Mouse (Mus musculus): ENCODE results near the gene Prelid3b. TPM values are rescaled to one million over a fixed set of nuclear protein-coding genes. Genes with fewer than 3 reads are reported as not detected.

The Prelid3b gene
- polyA plus RNA-seq, 1 experiment, result 21.6 TPM

- Histone ChIP-seq H3K4me1 (ENCODE audit: control insufficient read depth, insufficient read depth, insufficient read length) (peaks cover 7% of the 10 kb centered on the region; the same call in 1 of the 2 replicates), H3K27me3 (ENCODE audit: control insufficient read depth, insufficient read depth, low read length) (no peaks in the 10 kb centered on the region), H3K27ac (ENCODE audit: insufficient read depth, low read length) (peak within 1 kb of the TSS; percentile 24; the same call in 1 of the 2 replicates), H3K36me3 (ENCODE audit: control insufficient read depth, insufficient read depth, low read length) (peaks cover 3% of the 10 kb centered on the region; the same call in 1 of the 2 replicates), H3K4me3 (ENCODE audit: extremely low read depth, insufficient read depth, insufficient read length) (peak within 1 kb of the TSS; percentile 99)
- DNase-seq (ENCODE audit: low read depth in 1 of 2, low spot score in 2 of 2), result peak; percentile 89 to 95
- TF ChIP-seq POLR2A (IDR thresholded peaks at IDR 0.05; ENCODE audit: low read depth, low read length) (peak; percentile 27; the same call in 1 of the 2 replicates), CTCF (IDR thresholded peaks at IDR 0.05; ENCODE audit: extremely low read depth, insufficient read depth, insufficient read length, insufficient replicate concordance) (no peak)
- under 1% methylated on average over 40 of the region's 40 CpGs for WGBS
Observed at GRCm38 (mm10) chr2:174415731-174416310, 57.1 kb downstream of the Prelid3b start, which contains the start of gene Nelfcd. TSS of gene Nelfcd (plus strand) at chr2:174415804.

Other genes with a start within 250 kb of the Prelid3b start
- 515 and 602 TPM in 2 replicates for gene Gnas, start 188.8 kb downstream of the Prelid3b start, polyA plus RNA-seq (2012; rRNA removed)
- 0.09 and 0.16 TPM in 2 replicates for gene Gm20721, start 126.4 kb downstream of the Prelid3b start, polyA plus RNA-seq (2012; rRNA removed)
- 45.3 and 54.0 TPM in 2 replicates for gene Nelfcd, start 57.3 kb downstream of the Prelid3b start, polyA plus RNA-seq (2012; rRNA removed)
- 307 and 356 TPM in 2 replicates for gene Ctsz, start 34.0 kb downstream of the Prelid3b start, polyA plus RNA-seq (2012; rRNA removed)
- gene Tubb1, start 22.4 kb downstream of the Prelid3b start, polyA plus RNA-seq (2012; rRNA removed), result 58.7 and 75.4 TPM in 2 replicates
- gene Atp5e, start 9.0 kb downstream of the Prelid3b start, polyA plus RNA-seq (2012; rRNA removed), result 183 and 221 TPM in 2 replicates
- gene Zfp831, start 170.5 kb upstream of the Prelid3b start, polyA plus RNA-seq (2012; rRNA removed), result 6.7 and 6.9 TPM in 2 replicates